Mouse (Mus musculus) heart, embryonic 13.5 days (tissue): ENCODE results near the gene Vps18. TPM values are rescaled to one million over a fixed set of nuclear protein-coding genes. Genes with fewer than 3 reads are reported as not detected.
A peak's percentile ranks its signal among the peaks of the same experiment; 100 is the strongest.

ENCODE experiments used
- ATAC-seq: fragments of 200-750 bp; cut with Nextera tagmentation; 2 replicates; pipeline ENCODE4 v1.8.0; 2017; ENCODE audit warnings: moderate TSS enrichment; ENCODE audit not compliant: insufficient number of reproducible peaks, low FRiP score, low TSS enrichment; ENCODE audit errors: extremely low read depth
- H3K27ac ChIP-seq: fragments of 300-500 bp; sonication (generic); replicated peaks from 2 replicates; pipeline ENCODE4 v1.5.1; 2015; ENCODE audit warnings: moderate library complexity, mild to moderate bottlenecking, inconsistent platforms
- H3K27me3 ChIP-seq: fragments of 300-500 bp; sonication (generic); replicated peaks from 2 replicates; pipeline ENCODE4 v1.6.1; 2015; ENCODE audit warnings: mild to moderate bottlenecking, inconsistent platforms
- H3K36me3 ChIP-seq: fragments of 300-500 bp; sonication (generic); 2 replicates; pipeline ENCODE4 v1.6.1; 2015; ENCODE audit warnings: mild to moderate bottlenecking, inconsistent platforms
- H3K4me1 ChIP-seq: fragments of 300-500 bp; sonication (generic); 2 replicates; pipeline ENCODE4 v1.6.1; 2015; ENCODE audit warnings: inconsistent platforms
- H3K4me2 ChIP-seq: fragments of 300-500 bp; sonication (generic); 2 replicates; pipeline ENCODE4 v1.6.1; 2015; ENCODE audit warnings: inconsistent platforms, mild to moderate bottlenecking, moderate library complexity
- H3K4me3 ChIP-seq: fragments of 300-500 bp; sonication (generic); 2 replicates; pipeline ENCODE4 v1.5.1; 2015; ENCODE audit warnings: moderate library complexity, mild to moderate bottlenecking, inconsistent platforms
- H3K9ac ChIP-seq: fragments of 300-500 bp; sonication (generic); 2 replicates; pipeline ENCODE4 v1.6.1; 2015; ENCODE audit warnings: inconsistent platforms, mild to moderate bottlenecking, moderate library complexity
- H3K9me3 ChIP-seq: fragments of 300-500 bp; sonication (generic); 2 replicates; pipeline ENCODE4 v1.6.1; 2016; ENCODE audit warnings: inconsistent platforms
- WGBS: fragments of 180-500 bp; shearing (Covaris S2); methylation state at CpG from one replicate; pipeline ENCODE4 v1.1.7; 2015; ENCODE audit warnings: mixed read lengths; 5-methylcytosine and 5-hydroxymethylcytosine counted together
- polyA plus RNA-seq: library from polyadenylated mRNA; unstranded; fragments of >200 nt; fragmentation: Nextera tagmentation; extraction: Ambion mirVana; gene quantifications from 2 replicates; pipeline ENCODE4 v1.2.1, GENCODE M21; 2015

Vps18 gene
- polyA plus RNA-seq, 1 experiment from 2014 or later: 13.1 TPM

GRCm38 (mm10) chr2:119330795-119331194, 42.3 kb downstream of the Vps18 start:
- H3K27ac ChIP-seq: no peak overlapping the region
- H3K9me3 ChIP-seq: no peaks in the 10 kb centered on the region
- no peak overlapping the region for H3K9ac ChIP-seq
- peaks cover 69% of the 10 kb centered on the region for H3K27me3 ChIP-seq
- peaks cover 34% of the 10 kb centered on the region for H3K4me1 ChIP-seq
- 83% methylated on average over 8 of the region's 8 CpGs for WGBS
- H3K36me3 ChIP-seq: peaks cover 6% of the 10 kb centered on the region; the same call in 1 of the 2 replicates
- H3K4me2 ChIP-seq: peak overlapping the region; percentile 41
- 0 out of 2 replicates have a peak overlapping the region, but pooled peaks have one; percentile 9 for H3K4me3 ChIP-seq
- ATAC-seq: no peak

- Histone ChIP-seq H3K4me1 (peaks cover 26% of the 10 kb centered on the region), H3K9ac (peak overlapping the region; percentile 5; the same call in 1 of the 2 replicates), H3K4me3 (peak overlapping the region; percentile 8), H3K4me2 (peak overlapping the region; percentile 41), H3K9me3 (no peaks in the 10 kb centered on the region), H3K27ac (no peak overlapping the region), H3K27me3 (peaks cover 62% of the 10 kb centered on the region), H3K36me3 (peaks cover 6% of the 10 kb centered on the region; the same call in 1 of the 2 replicates)
- no peak for ATAC-seq
- 60% methylated on average over 24 of the region's 24 CpGs for WGBS
Observed at GRCm38 (mm10) chr2:119332177-119332661, 43.7 kb downstream of the Vps18 start.

DNA sequence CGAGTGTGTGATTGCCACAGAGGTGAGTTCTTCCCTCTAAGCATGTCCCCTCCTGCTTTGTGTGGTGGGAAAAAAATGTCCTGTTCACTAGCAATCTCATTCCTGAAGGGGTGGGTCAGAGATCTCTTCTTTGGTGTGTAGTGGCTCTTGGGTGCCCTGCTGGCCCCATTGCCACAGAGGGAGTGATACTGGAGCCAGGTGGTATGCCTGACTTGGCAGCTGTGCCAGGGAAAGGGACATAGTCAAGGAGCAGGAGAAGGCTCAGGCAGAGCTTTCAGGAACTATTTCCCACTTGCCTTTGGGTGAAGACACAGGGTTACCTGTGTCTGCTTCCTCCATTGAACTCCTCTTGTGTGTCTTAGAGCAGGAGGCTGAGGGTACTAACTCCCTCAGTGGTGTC, 45.6 kb downstream of the Vps18 start:
- H3K27ac ChIP-seq: 0 out of 2 replicates have a peak overlapping the region, but pooled peaks have one; percentile 12
- peaks cover 43% of the 10 kb centered on the region for H3K27me3 ChIP-seq
- 42% methylated on average over 1 of the region's 1 CpGs for WGBS
- 0 out of 2 replicates have a peak overlapping the region, but pooled peaks have one; percentile 2 for H3K4me3 ChIP-seq
- H3K9me3 ChIP-seq: no peaks in the 10 kb centered on the region
- H3K4me2 ChIP-seq: peak overlapping the region; percentile 39
- no peak for ATAC-seq
- peaks cover 4% of the 10 kb centered on the region; the same call in 1 of the 2 replicates for H3K36me3 ChIP-seq
- peaks cover 19% of the 10 kb centered on the region for H3K4me1 ChIP-seq
- no peak overlapping the region for H3K9ac ChIP-seq

- Histone ChIP-seq H3K4me3 (no peak overlapping the region), H3K27ac (0 out of 2 replicates have a peak overlapping the region, but pooled peaks have one; percentile 1), H3K9me3 (no peaks in the 10 kb centered on the region), H3K4me2 (peak overlapping the region; percentile 39; the same call in 1 of the 2 replicates), H3K4me1 (peaks cover 16% of the 10 kb centered on the region), H3K27me3 (peaks cover 34% of the 10 kb centered on the region), H3K36me3 (peaks cover 3% of the 10 kb centered on the region; the same call in 1 of the 2 replicates), H3K9ac (no peak overlapping the region)
- no peak for ATAC-seq
- WGBS: 66% methylated on average over 7 of the region's 7 CpGs
Observed at GRCm38 (mm10) chr2:119334964-119335525, 46.5 kb downstream of the Vps18 start.

DNA sequence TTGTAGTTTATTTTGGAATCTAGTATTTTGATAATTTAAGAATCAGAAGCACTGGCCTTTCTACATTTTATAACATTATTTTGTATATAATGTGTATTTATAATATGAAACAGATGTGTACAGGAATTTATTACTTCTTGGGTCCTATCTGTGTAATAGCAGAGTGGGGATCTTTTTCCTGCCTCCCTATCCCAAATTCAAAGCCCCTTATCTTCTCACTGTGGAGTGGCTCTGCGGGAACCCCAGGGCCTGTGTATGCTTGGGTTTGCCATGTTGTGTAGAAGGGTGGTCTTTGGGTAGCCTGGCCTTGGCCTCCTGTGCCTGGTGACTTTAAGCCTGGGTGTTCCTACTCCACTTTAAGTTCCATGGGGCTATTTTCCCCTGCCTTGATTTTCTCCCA, 47.0 kb downstream of the Vps18 start:
- Histone ChIP-seq H3K9me3 (no peaks in the 10 kb centered on the region), H3K4me2 (peak overlapping the region; percentile 39; the same call in 1 of the 2 replicates), H3K27ac (peak overlapping the region; percentile 72), H3K9ac (no peak overlapping the region), H3K27me3 (peaks cover 29% of the 10 kb centered on the region), H3K4me3 (no peak overlapping the region), H3K36me3 (peaks cover 3% of the 10 kb centered on the region; the same call in 1 of the 2 replicates), H3K4me1 (peaks cover 16% of the 10 kb centered on the region)
- no peak for ATAC-seq
- WGBS: 44% methylated on average over 1 of the region's 1 CpGs

DNA sequence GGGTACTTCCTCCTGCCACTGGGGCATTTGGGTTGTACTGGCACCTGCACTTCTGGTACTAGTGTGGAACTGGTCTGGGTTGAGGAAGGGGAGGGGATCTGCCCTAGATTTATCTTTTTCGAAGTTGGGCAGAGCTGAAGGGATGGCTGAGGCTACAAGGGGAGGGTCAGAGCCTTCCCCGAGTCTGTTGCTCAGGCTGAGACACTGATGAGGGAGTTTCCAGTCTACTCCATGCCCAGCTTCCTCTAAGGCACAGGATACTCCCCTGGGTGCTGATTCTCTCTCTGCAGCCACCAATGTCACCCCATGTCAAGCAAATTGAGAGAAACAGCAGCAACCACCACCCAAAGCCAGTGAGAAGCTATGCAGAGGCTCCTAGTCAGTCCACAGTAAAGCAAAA, 47.5 kb downstream of the Vps18 start:
- Histone ChIP-seq H3K4me1 (peaks cover 16% of the 10 kb centered on the region), H3K4me3 (no peak overlapping the region), H3K9ac (no peak overlapping the region), H3K36me3 (peaks cover 3% of the 10 kb centered on the region; the same call in 1 of the 2 replicates), H3K27ac (peak overlapping the region; percentile 72), H3K27me3 (peaks cover 24% of the 10 kb centered on the region), H3K4me2 (peak overlapping the region; percentile 20; the same call in 1 of the 2 replicates), H3K9me3 (no peaks in the 10 kb centered on the region)
- WGBS: 62% methylated on average over 2 of the region's 2 CpGs
- no peak for ATAC-seq

GRCm38 (mm10) chr2:119336470-119336869, 47.9 kb downstream of the Vps18 start:
- H3K4me1 ChIP-seq: peaks cover 16% of the 10 kb centered on the region
- H3K9me3 ChIP-seq: no peaks in the 10 kb centered on the region
- no peak overlapping the region for H3K4me3 ChIP-seq
- H3K9ac ChIP-seq: no peak overlapping the region
- H3K27ac ChIP-seq: peak overlapping the region; percentile 72
- 58% methylated on average over 10 of the region's 10 CpGs for WGBS
- peaks cover 20% of the 10 kb centered on the region for H3K27me3 ChIP-seq
- ATAC-seq: no peak
- H3K4me2 ChIP-seq: peak overlapping the region; percentile 2; the same call in 1 of the 2 replicates
- H3K36me3 ChIP-seq: peaks cover 3% of the 10 kb centered on the region; the same call in 1 of the 2 replicates

- peaks cover 3% of the 10 kb centered on the region; the same call in 1 of the 2 replicates for H3K36me3 ChIP-seq
Observed at GRCm38 (mm10) chr2:119337425-119338265, 49.1 kb downstream of the Vps18 start.

DNA sequence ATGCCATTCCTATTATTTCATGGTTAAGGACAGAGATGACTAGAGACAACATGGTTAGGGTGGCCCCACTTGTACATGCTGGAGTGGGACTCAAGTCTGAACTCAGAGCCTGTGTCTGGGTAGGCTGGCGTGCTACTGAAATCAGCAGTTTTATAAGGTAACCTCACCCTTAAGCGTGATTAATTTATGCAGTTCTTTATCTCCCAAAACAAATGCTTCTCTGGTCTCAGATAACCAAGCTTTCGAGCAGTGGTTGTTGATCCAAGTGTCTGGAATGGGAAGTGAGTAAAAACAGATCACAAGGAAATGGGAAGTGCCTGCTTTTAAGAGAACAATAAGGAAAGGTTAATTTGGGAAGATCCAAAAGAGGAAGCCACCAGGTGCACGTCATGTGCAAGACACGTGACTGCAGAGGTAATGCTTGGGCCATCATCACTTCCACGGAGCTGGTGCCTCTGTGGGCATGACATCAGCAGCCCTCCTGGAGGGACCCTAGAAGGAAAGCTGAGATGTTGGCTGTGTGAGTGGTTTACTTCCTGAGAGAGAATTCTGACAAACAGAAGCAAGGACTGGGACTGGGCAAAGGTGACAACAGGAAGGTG, 56.1 kb downstream of the Vps18 start:
- no peak overlapping the region for H3K9ac ChIP-seq
- H3K27me3 ChIP-seq: peaks cover 9% of the 10 kb centered on the region
- ATAC-seq: no peak
- H3K4me2 ChIP-seq: no peak overlapping the region
- no peaks in the 10 kb centered on the region for H3K4me1 ChIP-seq
- H3K36me3 ChIP-seq: no peaks in the 10 kb centered on the region
- 0 out of 2 replicates have a peak overlapping the region, but pooled peaks have one; percentile 15 for H3K27ac ChIP-seq
- no peak overlapping the region for H3K4me3 ChIP-seq
- WGBS: 23% methylated on average over 6 of the region's 6 CpGs
- no peaks in the 10 kb centered on the region for H3K9me3 ChIP-seq

More at GRCm38 (mm10) chr2:119337425-119338265, 49.1 kb downstream of the Vps18 start:
- no peaks in the 10 kb centered on the region for H3K9me3 ChIP-seq
- 7% methylated on average over 60 of the region's 60 CpGs for WGBS
- H3K4me1 ChIP-seq: peaks cover 16% of the 10 kb centered on the region
- H3K27me3 ChIP-seq: peaks cover 8% of the 10 kb centered on the region
- peak overlapping the region; percentile 72 for H3K27ac ChIP-seq
- H3K9ac ChIP-seq: peak overlapping the region; percentile 84
- peak; percentile 51; the same call in 1 of the 2 replicates for ATAC-seq
- peak overlapping the region; percentile 78 for H3K4me2 ChIP-seq
- peak overlapping the region; percentile 66 for H3K4me3 ChIP-seq
